Mouse (Mus musculus) bone marrow, adult 2 months (tissue): ENCODE results near the gene Cotl1.

ENCODE experiments used
- CTCF ChIP-seq: fragments of 200-500 bp; IDR thresholded peaks from 2 replicates; pipeline ENCODE4 v1.5.1; 2011; ENCODE audit warnings: low read length, control low read depth; ENCODE audit not compliant: control insufficient read depth, insufficient read depth
- POLR2A ChIP-seq: fragments of 200-500 bp; IDR thresholded peaks from 2 replicates; pipeline ENCODE4 v1.6.1; 2011; ENCODE audit warnings: low read depth, mild to moderate bottlenecking, control low read depth, low read length, borderline replicate concordance; ENCODE audit not compliant: control insufficient read depth

- TF ChIP-seq POLR2A, result no peak
- no peak for TF ChIP-seq CTCF
Observed at GRCm38 (mm10) chr8:119862749-119863148, 22.4 kb upstream of the Cotl1 start.
